Mouse (Mus musculus) intestine, postnatal 0 days (tissue): ENCODE measurements around the gene Pgp. TPM values are rescaled to one million over a fixed set of nuclear protein-coding genes. Genes with fewer than 3 reads are reported as not detected.

Source experiments
- ATAC-seq: fragments of 200-750 bp; cut with Nextera tagmentation; 2 replicates; pipeline ENCODE4 v1.8.0; 2017; ENCODE audit warnings: mild to moderate bottlenecking, moderate TSS enrichment, moderate library complexity
- H3K27ac ChIP-seq: fragments of 300-500 bp; sonication (generic); 2 replicates; pipeline ENCODE4 v1.5.1; 2014; ENCODE audit warnings: mild to moderate bottlenecking, low read depth, low read length, moderate library complexity
- H3K27me3 ChIP-seq: fragments of 300-500 bp; sonication (generic); replicated peaks from 2 replicates; pipeline ENCODE4 v1.6.1; 2014; ENCODE audit warnings: low read length, mixed read lengths; ENCODE audit not compliant: control insufficient read depth, insufficient read depth
- H3K36me3 ChIP-seq: fragments of 300-500 bp; sonication (generic); 2 replicates; pipeline ENCODE4 v1.6.1; 2014; ENCODE audit warnings: mild to moderate bottlenecking, moderate library complexity; ENCODE audit not compliant: control insufficient read depth, insufficient read depth
- H3K4me1 ChIP-seq: fragments of 300-500 bp; sonication (generic); replicated peaks from 2 replicates; pipeline ENCODE4 v1.6.1; 2014; ENCODE audit warnings: antibody characterized with exemption, low read length, mixed read lengths; ENCODE audit not compliant: control insufficient read depth, insufficient read depth
- H3K4me2 ChIP-seq: fragments of 300-500 bp; sonication (generic); replicated peaks from 2 replicates; pipeline ENCODE4 v1.6.1; 2014; ENCODE audit warnings: low read depth, mild to moderate bottlenecking, moderate library complexity
- H3K4me3 ChIP-seq: fragments of 300-500 bp; sonication (generic); 2 replicates; pipeline ENCODE4 v1.5.1; 2014; ENCODE audit warnings: low read depth, low read length
- H3K9ac ChIP-seq: fragments of 300-500 bp; sonication (generic); 2 replicates; pipeline ENCODE4 v1.6.1; 2014; ENCODE audit warnings: mild to moderate bottlenecking, low read depth, low read length
- H3K9me3 ChIP-seq: fragments of 300-500 bp; sonication (generic); 2 replicates; pipeline ENCODE4 v1.6.1; 2016; ENCODE audit warnings: mixed run types; ENCODE audit not compliant: control insufficient read depth
- CTCF ChIP-seq: sonication (generic); IDR thresholded peaks from 2 replicates; pipeline ENCODE4 v1.5.1; 2016; ENCODE audit warnings: low read depth, mild to moderate bottlenecking, control low read depth, antibody characterized with exemption, moderate library complexity
- WGBS: fragments of 180-500 bp; shearing (Covaris S2); extraction: QIAGEN DNeasy Blood & Tissue Kit; methylation state at CpG from one replicate; pipeline ENCODE4 v1.1.7; 2014; 5-methylcytosine and 5-hydroxymethylcytosine counted together
- polyA plus RNA-seq: library from polyadenylated mRNA; unstranded; fragments of >200 nt; fragmentation: Nextera tagmentation; extraction: Ambion mirVana; gene quantifications from 2 replicates; pipeline ENCODE4 v1.2.1, GENCODE M21; 2015

Gene Pgp
- polyA plus RNA-seq, 1 experiment from 2014 or later, result 64.5 TPM

DNA sequence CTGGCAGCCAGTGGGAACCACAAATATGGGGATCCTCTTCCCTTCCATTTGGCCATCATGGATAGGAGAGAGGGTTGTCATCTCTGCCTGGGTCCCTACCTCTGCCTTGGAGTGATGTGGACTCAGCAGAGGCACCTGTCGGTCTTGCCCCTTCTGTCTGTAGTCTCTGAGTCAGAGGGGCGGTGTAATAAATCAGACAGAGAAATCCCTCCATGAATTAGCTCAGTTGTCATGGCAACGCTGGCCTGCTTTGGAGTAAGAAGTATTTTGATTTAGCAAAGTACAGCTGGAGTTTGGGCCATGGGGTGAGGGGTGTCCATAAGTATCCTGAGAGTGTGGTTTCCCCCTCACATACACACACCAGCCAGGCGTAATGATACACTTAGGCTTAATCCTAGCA is 20.2 kb downstream of the Pgp start:
- Histone ChIP-seq H3K27me3 (peaks cover 32% of the 10 kb centered on the region; the same call in 1 of the 2 replicates), H3K27ac (no peak overlapping the region), H3K9ac (no peak overlapping the region), H3K9me3 (no peaks in the 10 kb centered on the region), H3K36me3 (no peaks in the 10 kb centered on the region), H3K4me1 (peaks cover 6% of the 10 kb centered on the region; the same call in 1 of the 2 replicates), H3K4me3 (no peak overlapping the region), H3K4me2 (no peak overlapping the region)
- no peak for ATAC-seq
- 69% methylated on average over 4 of the region's 4 CpGs for WGBS
- no peak for TF ChIP-seq CTCF

- Histone ChIP-seq H3K9ac (no peak overlapping the region), H3K36me3 (no peaks in the 10 kb centered on the region), H3K9me3 (no peaks in the 10 kb centered on the region), H3K27ac (no peak overlapping the region), H3K27me3 (peaks cover 8% of the 10 kb centered on the region; the same call in 1 of the 2 replicates), H3K4me2 (no peak overlapping the region), H3K4me1 (no peaks in the 10 kb centered on the region), H3K4me3 (no peak overlapping the region)
- no peak for ATAC-seq
- WGBS, result 47% methylated on average over 2 of the region's 2 CpGs
- TF ChIP-seq CTCF, result peak; percentile 82
Measured at GRCm38 (mm10) chr17:24494627-24495335, 24.6 kb downstream of the Pgp start.

DNA sequence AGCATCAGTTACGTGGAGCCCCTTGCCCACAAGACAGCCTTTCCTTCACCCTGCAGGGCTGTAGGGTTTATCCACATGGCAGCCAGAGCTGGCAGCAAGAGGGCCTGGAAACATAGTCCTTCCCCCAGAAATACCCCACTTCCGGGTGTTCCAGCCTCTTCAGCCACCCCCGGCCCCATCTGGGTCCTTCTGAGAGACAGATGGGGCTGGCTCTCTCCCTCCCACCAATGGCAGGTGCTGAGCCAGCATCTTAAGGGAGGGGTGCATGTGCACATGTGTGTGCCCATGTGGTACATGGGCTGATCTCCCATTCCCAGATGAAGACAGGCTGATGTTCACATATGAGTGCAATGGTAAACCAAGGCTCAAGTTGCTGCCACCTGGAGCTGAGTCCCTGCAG is 25.3 kb downstream of the Pgp start:
- Histone ChIP-seq H3K4me2 (no peak overlapping the region), H3K4me1 (no peaks in the 10 kb centered on the region), H3K4me3 (no peak overlapping the region), H3K27me3 (0 out of 2 replicates have a peak, but pooled peaks cover 5% of the 10 kb centered on the region), H3K27ac (no peak overlapping the region), H3K9me3 (no peaks in the 10 kb centered on the region), H3K9ac (no peak overlapping the region), H3K36me3 (no peaks in the 10 kb centered on the region)
- 82% methylated on average over 3 of the region's 3 CpGs for WGBS
- no peak for TF ChIP-seq CTCF
- no peak for ATAC-seq

- WGBS, result 62% methylated on average over 1 of the region's 1 CpGs
- no peak overlapping the region for H3K4me2 ChIP-seq
- no peak overlapping the region for H3K4me3 ChIP-seq
- H3K9me3 ChIP-seq, result no peaks in the 10 kb centered on the region
- H3K27ac ChIP-seq, result no peak overlapping the region
- no peak for TF ChIP-seq CTCF
- H3K36me3 ChIP-seq, result no peaks in the 10 kb centered on the region
- H3K27me3 ChIP-seq, result 0 out of 2 replicates have a peak, but pooled peaks cover under 1% of the 10 kb centered on the region
- no peak for ATAC-seq
- H3K9ac ChIP-seq, result no peak overlapping the region
- H3K4me1 ChIP-seq, result no peaks in the 10 kb centered on the region
Measured at GRCm38 (mm10) chr17:24496026-24496425, 25.8 kb downstream of the Pgp start.

DNA sequence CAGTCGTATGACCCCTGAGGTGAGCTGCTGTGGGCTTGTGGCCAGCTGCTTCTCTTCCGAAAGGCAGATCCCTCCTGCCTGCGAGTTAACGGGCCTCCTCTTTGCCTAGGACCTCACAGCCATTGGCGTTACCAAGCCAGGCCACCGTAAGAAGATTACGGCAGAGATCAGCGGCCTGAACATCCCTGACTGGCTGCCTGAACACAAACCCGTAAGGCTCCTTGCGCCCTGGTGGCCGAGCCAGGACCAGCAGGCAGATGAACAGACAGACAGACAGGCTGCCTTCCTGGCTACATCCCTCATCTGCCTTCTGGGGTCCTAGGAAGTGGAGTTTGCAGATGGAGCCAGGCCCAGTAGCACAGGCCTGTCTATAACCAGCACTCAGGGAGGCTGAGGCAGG is 32.0 kb downstream of the Pgp start:
- 44% methylated on average over 11 of the region's 11 CpGs for WGBS
- ATAC-seq, result no peak

GRCm38 (mm10) chr17:24504085-24504484 is 33.9 kb downstream of the Pgp start:
- 82% methylated on average over 10 of the region's 10 CpGs for WGBS
- H3K9ac ChIP-seq, result no peak overlapping the region
- no peaks in the 10 kb centered on the region for H3K27me3 ChIP-seq
- H3K9me3 ChIP-seq, result no peaks in the 10 kb centered on the region
- no peak for ATAC-seq
- no peak overlapping the region for H3K4me2 ChIP-seq
- H3K4me3 ChIP-seq, result no peak overlapping the region
- peaks cover 15% of the 10 kb centered on the region for H3K36me3 ChIP-seq
- H3K4me1 ChIP-seq, result 0 out of 2 replicates have a peak, but pooled peaks cover 6% of the 10 kb centered on the region
- no peak for TF ChIP-seq CTCF
- H3K27ac ChIP-seq, result no peak overlapping the region

More for the DNA sequence above, 32.0 kb downstream of the Pgp start:
- H3K36me3 ChIP-seq, result peaks cover 3% of the 10 kb centered on the region; the same call in 1 of the 2 replicates
- 0 out of 2 replicates have a peak, but pooled peaks cover 3% of the 10 kb centered on the region for H3K4me1 ChIP-seq
- no peaks in the 10 kb centered on the region for H3K27me3 ChIP-seq
- no peak overlapping the region for H3K4me3 ChIP-seq
- no peaks in the 10 kb centered on the region for H3K9me3 ChIP-seq
- TF ChIP-seq CTCF, result peak; percentile 61
- H3K27ac ChIP-seq, result no peak overlapping the region
- no peak overlapping the region for H3K4me2 ChIP-seq
- no peak overlapping the region for H3K9ac ChIP-seq
